Mouse (Mus musculus) CH12.LX (cell line): ENCODE results near the gene Irf8. TPM values are rescaled to one million over a fixed set of nuclear protein-coding genes. Genes with fewer than 3 reads are reported as not detected.
A peak's percentile ranks its signal among the peaks of the same experiment; 100 is the strongest.

Experiments used
- DNase-seq: peaks from one replicate; pipeline ENCODE4 v3.0.0-alpha.2; 2013; ENCODE audit errors: extremely low read depth
- H3K27ac ChIP-seq: 2 replicates; pipeline ENCODE4 v1.5.1; 2012; ENCODE audit warnings: low read depth, mild to moderate bottlenecking, control low read depth, moderate library complexity; ENCODE audit not compliant: insufficient read depth
- H3K27me3 ChIP-seq: replicated peaks from 2 replicates; pipeline ENCODE3; 2012; ENCODE audit warnings: inconsistent platforms
- H3K36me3 ChIP-seq, 2 experiments: replicated peaks in 1 of 2; 2 replicates each; pipeline versions ENCODE3 to v1.6.1; 2012; ENCODE audit warnings: inconsistent platforms in 1 of 2, low read length in 1 of 2, mild to moderate bottlenecking in 1 of 2, mixed read lengths in 1 of 2, moderate library complexity in 1 of 2; ENCODE audit not compliant: control insufficient read depth in 1 of 2, insufficient read depth in 1 of 2
- H3K4me1 ChIP-seq, 2 experiments: 2 replicates each; pipeline ENCODE4 v1.6.1; 2012; ENCODE audit warnings: inconsistent platforms in 1 of 2, moderate library complexity in 1 of 2; ENCODE audit not compliant: insufficient read depth in 2 of 2, control insufficient read depth in 1 of 2
- H3K4me2 ChIP-seq: 2 replicates; pipeline ENCODE4 v1.6.1; 2012; ENCODE audit warnings: low read depth, mild to moderate bottlenecking, control low read depth; ENCODE audit not compliant: poor library complexity, insufficient read depth, severe bottlenecking
- H3K4me3 ChIP-seq, 3 experiments: fragments of 150-350 bp in 1 of 3; sonication (generic) in 1 of 3; replicated peaks in 1 of 3; 2 replicates each; pipeline versions ENCODE3 to v1.5.1; 2011 to 2012; ENCODE audit warnings: low read depth in 2 of 3, low read length in 2 of 3, mild to moderate bottlenecking in 2 of 3, moderate library complexity in 2 of 3, control low read depth in 1 of 3, improper control_type of control experiment in 1 of 3, inconsistent platforms in 1 of 3, mixed read lengths in 1 of 3; ENCODE audit not compliant: poor library complexity in 1 of 3
- H3K79me2 ChIP-seq: replicated peaks from 2 replicates; pipeline ENCODE4 v1.6.1; 2012; ENCODE audit warnings: mild to moderate bottlenecking, moderate library complexity; ENCODE audit not compliant: control insufficient read depth, poor library complexity, insufficient read depth, severe bottlenecking; ENCODE audit errors: extremely low read depth
- H3K9ac ChIP-seq: 2 replicates; pipeline ENCODE4 v1.6.1; 2012; ENCODE audit warnings: low read depth, mild to moderate bottlenecking, control low read depth, moderate library complexity; ENCODE audit not compliant: insufficient read depth
- H3K9me3 ChIP-seq: replicated peaks from 2 replicates; pipeline ENCODE3; 2012; ENCODE audit warnings: low read length, inconsistent platforms, mixed read lengths
- BHLHE40 ChIP-seq: IDR thresholded peaks from 2 replicates; pipeline ENCODE4 v1.6.1; 2011; ENCODE audit warnings: mild to moderate bottlenecking, low read depth, low read length, improper control_type of control experiment
- CHD1 ChIP-seq: IDR thresholded peaks from 2 replicates; pipeline ENCODE4 v1.6.1; 2012; ENCODE audit warnings: low read depth, low read length, improper control_type of control experiment, inconsistent platforms
- CHD2 ChIP-seq: IDR thresholded peaks from 2 replicates; pipeline ENCODE4 v1.6.1; 2011; ENCODE audit warnings: low read length, improper control_type of control experiment
- CTCF ChIP-seq, 2 experiments: IDR thresholded peaks in 1 of 2; conservative IDR thresholded peaks in 1 of 2; 2 replicates each; pipeline ENCODE4 v1.5.1; 2011 to 2012; ENCODE audit warnings: low read depth in 2 of 2, low read length in 2 of 2, improper control_type of control experiment in 1 of 2, inconsistent platforms in 1 of 2, mild to moderate bottlenecking in 1 of 2, moderate library complexity in 1 of 2
- E2F4 ChIP-seq: IDR thresholded peaks from 2 replicates; pipeline ENCODE4 v1.6.1; 2011; ENCODE audit warnings: low read depth, low read length, improper control_type of control experiment; ENCODE audit not compliant: insufficient replicate concordance
- ELF1 ChIP-seq: IDR thresholded peaks from 2 replicates; pipeline ENCODE4 v1.6.1; 2014; ENCODE audit warnings: low read depth, mild to moderate bottlenecking, inconsistent platforms, low read length, improper control_type of control experiment
- EP300 ChIP-seq: IDR thresholded peaks from 2 replicates; pipeline ENCODE4 v1.6.1; 2011; ENCODE audit warnings: low read length, improper control_type of control experiment
- ETS1 ChIP-seq: conservative IDR thresholded peaks from 2 replicates; pipeline ENCODE4 v1.6.1; 2012; ENCODE audit warnings: low read depth, mild to moderate bottlenecking, inconsistent platforms, low read length, improper control_type of control experiment, moderate library complexity
- GABPA ChIP-seq: IDR thresholded peaks from 2 replicates; pipeline ENCODE4 v1.6.1; 2012; ENCODE audit warnings: low read depth, low read length, improper control_type of control experiment, inconsistent platforms; ENCODE audit not compliant: insufficient replicate concordance
- HCFC1 ChIP-seq: IDR thresholded peaks from 2 replicates; pipeline ENCODE4 v1.6.1; 2012; ENCODE audit warnings: low read depth, mild to moderate bottlenecking, inconsistent platforms, low read length, improper control_type of control experiment
- IRF4 ChIP-seq: IDR thresholded peaks from 2 replicates; pipeline ENCODE4 v1.6.1; 2014; ENCODE audit warnings: low read depth, mild to moderate bottlenecking, inconsistent platforms, low read length, improper control_type of control experiment
- JUN ChIP-seq: IDR thresholded peaks from 2 replicates; pipeline ENCODE4 v1.6.1; 2011; ENCODE audit warnings: low read depth, mild to moderate bottlenecking, low read length, improper control_type of control experiment, moderate library complexity; ENCODE audit not compliant: insufficient read depth
- JUND ChIP-seq: conservative IDR thresholded peaks from 2 replicates; pipeline ENCODE4 v1.6.1; 2011; ENCODE audit warnings: low read depth, low read length, improper control_type of control experiment
- KAT2A ChIP-seq: IDR thresholded peaks from 2 replicates; pipeline ENCODE4 v1.6.1; 2012; ENCODE audit warnings: low read length, improper control_type of control experiment, inconsistent platforms; ENCODE audit not compliant: insufficient replicate concordance
- MAFK ChIP-seq: IDR thresholded peaks from 2 replicates; pipeline ENCODE4 v1.6.1; 2011; ENCODE audit warnings: low read length, improper control_type of control experiment; ENCODE audit not compliant: insufficient replicate concordance
- MAX ChIP-seq: IDR thresholded peaks from 2 replicates; pipeline ENCODE4 v1.6.1; 2011; ENCODE audit warnings: low read length, improper control_type of control experiment
- MAZ ChIP-seq: IDR thresholded peaks from 2 replicates; pipeline ENCODE4 v1.6.1; 2012; ENCODE audit warnings: low read depth, mild to moderate bottlenecking, inconsistent platforms, low read length, improper control_type of control experiment, moderate library complexity
- MEF2A ChIP-seq: IDR thresholded peaks from 2 replicates; pipeline ENCODE4 v1.6.1; 2014; ENCODE audit warnings: low read depth, mild to moderate bottlenecking, inconsistent platforms, low read length, improper control_type of control experiment, borderline replicate concordance
- MXI1 ChIP-seq: IDR thresholded peaks from 2 replicates; pipeline ENCODE4 v1.6.1; 2011; ENCODE audit warnings: mild to moderate bottlenecking, low read depth, low read length, improper control_type of control experiment
- MYC ChIP-seq: IDR thresholded peaks from 2 replicates; pipeline ENCODE4 v1.6.1; 2011; ENCODE audit warnings: low read depth, mild to moderate bottlenecking, improper control_type of control experiment, low read length
- NELFE ChIP-seq: IDR thresholded peaks from 2 replicates; pipeline ENCODE4 v1.6.1; 2011; ENCODE audit warnings: low read depth, low read length, improper control_type of control experiment
- NRF1 ChIP-seq: IDR thresholded peaks from 2 replicates; pipeline ENCODE4 v1.6.1; 2014; ENCODE audit warnings: low read depth, mild to moderate bottlenecking, inconsistent platforms, low read length, improper control_type of control experiment, moderate library complexity
- PAX5 ChIP-seq: IDR thresholded peaks from 2 replicates; pipeline ENCODE4 v1.6.1; 2012; ENCODE audit warnings: low read length, inconsistent platforms, mixed read lengths
- POLR2A ChIP-seq: IDR thresholded peaks from 2 replicates; pipeline ENCODE4 v1.6.1; 2011; ENCODE audit warnings: low read depth, mild to moderate bottlenecking, improper control_type of control experiment, low read length
- POLR2AphosphoS2 ChIP-seq: IDR thresholded peaks from 2 replicates; pipeline ENCODE4 v1.6.1; 2011; ENCODE audit warnings: low read depth, low read length, improper control_type of control experiment
- RAD21 ChIP-seq: IDR thresholded peaks from 2 replicates; pipeline ENCODE4 v1.6.1; 2011; ENCODE audit warnings: low read depth, mild to moderate bottlenecking, low read length, improper control_type of control experiment, moderate library complexity
- RCOR1 ChIP-seq: conservative IDR thresholded peaks from 2 replicates; pipeline ENCODE4 v1.6.1; 2012; ENCODE audit warnings: low read depth, mild to moderate bottlenecking, inconsistent platforms, low read length, improper control_type of control experiment
- SIN3A ChIP-seq: IDR thresholded peaks from 2 replicates; pipeline ENCODE4 v1.6.1; 2012; ENCODE audit warnings: low read length, improper control_type of control experiment, inconsistent platforms
- SMC3 ChIP-seq: IDR thresholded peaks from 2 replicates; pipeline ENCODE4 v1.6.1; 2011; ENCODE audit warnings: low read depth, low read length, improper control_type of control experiment
- TBP ChIP-seq: conservative IDR thresholded peaks from 2 replicates; pipeline ENCODE4 v1.6.1; 2011; ENCODE audit warnings: low read depth, low read length, improper control_type of control experiment
- TCF12 ChIP-seq: IDR thresholded peaks from 2 replicates; pipeline ENCODE4 v1.6.1; 2014; ENCODE audit warnings: low read depth, mild to moderate bottlenecking, inconsistent platforms, low read length, improper control_type of control experiment
- UBTF ChIP-seq: IDR thresholded peaks from 2 replicates; pipeline ENCODE4 v1.6.1; 2012; ENCODE audit warnings: low read depth, mild to moderate bottlenecking, inconsistent platforms, low read length, improper control_type of control experiment, moderate library complexity
- USF1 ChIP-seq: IDR thresholded peaks from 2 replicates; pipeline ENCODE4 v1.6.1; 2014; ENCODE audit warnings: low read depth, mild to moderate bottlenecking, inconsistent platforms, low read length, improper control_type of control experiment
- USF2 ChIP-seq: conservative IDR thresholded peaks from 2 replicates; pipeline ENCODE4 v1.6.1; 2011; ENCODE audit warnings: low read depth, low read length, improper control_type of control experiment
- ZC3H11A ChIP-seq: IDR thresholded peaks from 2 replicates; pipeline ENCODE4 v1.6.1; 2012; ENCODE audit warnings: low read depth, mild to moderate bottlenecking, inconsistent platforms, low read length, improper control_type of control experiment
- ZKSCAN1 ChIP-seq: IDR thresholded peaks from 2 replicates; pipeline ENCODE4 v1.6.1; 2012; ENCODE audit warnings: low read depth, inconsistent platforms, low read length, improper control_type of control experiment, borderline replicate concordance
- ZMIZ1 ChIP-seq: IDR thresholded peaks from 2 replicates; pipeline ENCODE4 v1.6.1; 2012; ENCODE audit warnings: low read depth, mild to moderate bottlenecking, inconsistent platforms, low read length, improper control_type of control experiment
- ZNF384 ChIP-seq: IDR thresholded peaks from 2 replicates; pipeline ENCODE4 v1.6.1; 2012; ENCODE audit warnings: low read depth, low read length, improper control_type of control experiment, inconsistent platforms
- dilution Hi-C: fragments of 300-500 bp; cut with MboI; formaldehyde crosslinking; loops from 2 replicates; pipeline ENCODE4 v1.14.3; 2020; ENCODE audit warnings: low sequenced_read_pairs; ENCODE audit not compliant: extremely low pct_unique_long_range_greater_than_20kb, extremely low pct_ligation_motif_present
- in situ Hi-C: fragments of 300-500 bp; cut with MboI; formaldehyde crosslinking; loops from 3 replicates; pipeline ENCODE4 v1.14.3; 2019; ENCODE audit warnings: low sequenced_read_pairs, low pct_ligation_motif_present, low pct_unique_long_range_greater_than_20kb, mixed read lengths
- polyA plus RNA-seq: library from polyadenylated mRNA; unstranded; fragments of >175 nt; gene quantifications from 2 replicates; pipeline ENCODE4 v1.2.1, GENCODE M21; 2012; ENCODE audit warnings: low read depth; ENCODE audit not compliant: insufficient read length
- total RNA-seq, 2 experiments: library from RNA; depleted of rRNA; stranded (reverse); fragments of 300-350 nt in 1 of 2; fragments of >200 nt in 1 of 2; gene quantifications; 2 replicates each; pipeline ENCODE4 v1.2.3; 2012 to 2014

Gene Irf8
- total and polyA plus RNA-seq, 3 experiments: 13.3 to 34.3 (median 17.7) TPM

DNA sequence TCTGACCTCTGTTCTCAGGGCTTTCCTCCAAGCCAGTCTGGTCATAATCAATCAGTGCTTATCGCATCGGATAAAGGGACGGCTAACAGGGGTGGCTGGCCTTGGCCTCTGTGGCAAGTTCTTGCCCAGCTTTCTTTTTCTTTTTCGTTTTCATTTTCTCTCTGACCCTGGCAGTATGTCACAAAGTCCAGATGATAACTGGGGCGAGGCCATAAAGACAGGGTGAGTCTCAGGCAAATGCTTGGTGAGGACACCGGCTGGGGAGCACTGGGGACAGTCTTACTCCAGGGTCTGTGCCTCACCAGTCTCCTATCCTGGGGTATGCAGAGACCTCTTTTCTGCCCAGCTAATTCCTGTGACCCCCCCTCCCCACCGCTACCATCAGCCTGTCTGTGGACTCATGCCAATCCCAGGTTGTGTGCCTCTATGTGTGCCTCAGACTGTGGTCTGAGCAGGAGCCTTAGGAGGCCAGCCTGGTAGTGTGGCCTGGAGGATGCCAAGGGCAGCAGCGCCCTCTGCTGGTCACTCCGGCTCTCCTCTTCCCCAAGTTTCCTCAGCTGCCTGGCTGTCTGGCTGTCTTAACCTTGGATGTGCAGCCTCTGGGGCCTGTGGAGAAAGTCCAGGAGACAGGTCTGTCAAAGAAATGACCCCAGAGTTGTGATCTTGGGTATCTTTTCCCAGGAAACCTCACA is 59.9 kb downstream of the Irf8 start:
- Histone ChIP-seq H3K36me3 (no peaks in the 10 kb centered on the region), H3K4me2 (no peak overlapping the region), H3K27ac (no peak overlapping the region), H3K4me3 (no peak overlapping the region), H3K9me3 (no peaks in the 10 kb centered on the region), H3K9ac (no peak overlapping the region), H3K4me1 (peaks cover 23 to 56% of the 10 kb centered on the region in 2 experiments), H3K79me2 (no peaks in the 10 kb centered on the region), H3K27me3 (peaks cover 7% of the 10 kb centered on the region)
- in situ Hi-C loops: no loop called here
- peak; percentile 63; the same call in 1 of the 2 replicates for TF ChIP-seq NELFE
- no peak for TF ChIP-seq MAFK
- no peak for TF ChIP-seq POLR2AphosphoS2
- TF ChIP-seq SIN3A: no peak
- TF ChIP-seq MAZ: no peak
- TF ChIP-seq JUN: no peak
- no peak for TF ChIP-seq HCFC1
- no peak for TF ChIP-seq ELF1
- TF ChIP-seq EP300: no peak
- no peak; the same call in 1 of the 2 replicates for TF ChIP-seq NRF1
- TF ChIP-seq SMC3: peak; percentile 100
- no peak for TF ChIP-seq ZNF384
- no peak for TF ChIP-seq UBTF
- no peak for TF ChIP-seq USF2
- TF ChIP-seq TCF12: peak; percentile 47; the same call in 1 of the 2 replicates
- TF ChIP-seq POLR2A: no peak
- no peak for TF ChIP-seq MAX
- peak; percentile 51; the same call in 1 of the 2 replicates for TF ChIP-seq IRF4
- TF ChIP-seq ZKSCAN1: no peak
- TF ChIP-seq RCOR1: no peak
- TF ChIP-seq JUND: no peak
- TF ChIP-seq USF1: no peak
- TF ChIP-seq BHLHE40: no peak; the same call in 1 of the 2 replicates
- no peak for TF ChIP-seq MXI1
- TF ChIP-seq PAX5: no peak
- peak; percentile 99 for TF ChIP-seq ZC3H11A
- TF ChIP-seq GABPA: no peak
- TF ChIP-seq TBP: no peak
- peak; percentile 27; the same call in 1 of the 2 replicates for TF ChIP-seq MEF2A
- no peak for TF ChIP-seq CHD1
- peak; percentile 70 to 98 for TF ChIP-seq CTCF (conservative IDR thresholded peaks at IDR 0.05 in 1 of 2, IDR thresholded peaks at IDR 0.05 in 1 of 2; ENCODE audit: low read depth in 2 of 2, low read length in 2 of 2)
- no peak for TF ChIP-seq CHD2
- no peak for TF ChIP-seq E2F4
- no peak for TF ChIP-seq KAT2A
- TF ChIP-seq MYC: 0 out of 2 replicates have a peak, but pooled peaks have one; percentile 28
- TF ChIP-seq ETS1: no peak
- peak; percentile 98 for TF ChIP-seq RAD21
- no peak for TF ChIP-seq ZMIZ1
- peak; percentile 86 for DNase-seq
- dilution Hi-C loops: no loop called here
